Mouse (Mus musculus) heart, postnatal 0 days (tissue): ENCODE data around the gene Ptafr. TPM values are rescaled to one million over a fixed set of nuclear protein-coding genes. Genes with fewer than 3 reads are reported as not detected.
A peak's percentile ranks its signal among the peaks of the same experiment; 100 is the strongest.

ENCODE experiments used
- ATAC-seq: fragments of 200-750 bp; cut with Nextera tagmentation; 2 replicates; pipeline ENCODE4 v1.8.0; 2017; ENCODE audit warnings: low read depth, moderate number of reproducible peaks, moderate library complexity; ENCODE audit not compliant: insufficient read depth
- DNase-seq: peaks from one replicate; pipeline ENCODE4 v3.0.0-alpha.2; 2016; ENCODE audit warnings: low spot score
- H3K27ac ChIP-seq: fragments of 300-500 bp; sonication (generic); 2 replicates; pipeline ENCODE4 v1.5.1; 2014; ENCODE audit warnings: low read depth, mild to moderate bottlenecking
- H3K27me3 ChIP-seq: fragments of 300-500 bp; sonication (generic); 2 replicates; pipeline ENCODE4 v1.6.1; 2014; ENCODE audit warnings: low read length, mixed read lengths; ENCODE audit not compliant: control insufficient read depth, insufficient read depth
- H3K36me3 ChIP-seq: fragments of 300-500 bp; sonication (generic); replicated peaks from 2 replicates; pipeline ENCODE4 v1.6.1; 2014; ENCODE audit warnings: low read length, mixed read lengths; ENCODE audit not compliant: control insufficient read depth, insufficient read depth
- H3K4me1 ChIP-seq: fragments of 300-500 bp; sonication (generic); 2 replicates; pipeline ENCODE4 v1.6.1; 2014; ENCODE audit warnings: antibody characterized with exemption; ENCODE audit not compliant: control insufficient read depth, insufficient read depth
- H3K4me2 ChIP-seq: fragments of 300-500 bp; sonication (generic); 2 replicates; pipeline ENCODE4 v1.6.1; 2014; ENCODE audit warnings: low read depth, mild to moderate bottlenecking, low read length, moderate library complexity
- H3K4me3 ChIP-seq: fragments of 300-500 bp; sonication (generic); 2 replicates; pipeline ENCODE4 v1.5.1; 2014; ENCODE audit warnings: low read depth, low read length
- H3K9ac ChIP-seq: fragments of 300-500 bp; sonication (generic); replicated peaks from 2 replicates; pipeline ENCODE4 v1.6.1; 2014; ENCODE audit warnings: low read depth, low read length, mixed read lengths
- H3K9me3 ChIP-seq: fragments of 300-500 bp; sonication (generic); replicated peaks from 2 replicates; pipeline ENCODE4 v1.6.1; 2016; ENCODE audit warnings: low read length; ENCODE audit not compliant: control insufficient read depth
- CTCF ChIP-seq: IDR thresholded peaks from 2 replicates; pipeline ENCODE4 v1.5.1; 2016; ENCODE audit warnings: antibody characterized with exemption, control low read depth, low read depth
- EP300 ChIP-seq: IDR thresholded peaks from 2 replicates; pipeline ENCODE4 v1.6.1; 2016; ENCODE audit warnings: antibody characterized with exemption, low read depth
- WGBS: fragments of 180-500 bp; shearing (Covaris S2); extraction: QIAGEN DNeasy Blood & Tissue Kit; methylation state at CpG from one replicate; pipeline ENCODE4 v1.1.7; 2014; 5-methylcytosine and 5-hydroxymethylcytosine counted together
- polyA plus RNA-seq: library from polyadenylated mRNA; unstranded; fragments of >200 nt; fragmentation: Nextera tagmentation; extraction: Ambion mirVana; gene quantifications from 2 replicates; pipeline ENCODE4 v1.2.1, GENCODE M21; 2015
- total RNA-seq: library from RNA; depleted of rRNA; stranded (reverse); fragments of >200 nt; gene quantifications from 2 replicates; pipeline ENCODE4 v1.2.3, GENCODE M21; 2014; ENCODE audit warnings: low replicate concordance; rRNA removed

The Ptafr gene
- total and polyA plus RNA-seq, 2 experiments from 2014 or later: 0.08 to 0.61 TPM

GRCm38 (mm10) chr4:132618850-132619375 lies 55.0 kb downstream of the Ptafr start:
- no peak for DNase-seq

GRCm38 (mm10) chr4:132620134-132620533 lies 56.3 kb downstream of the Ptafr start:
- H3K9me3 ChIP-seq: 0 out of 2 replicates have a peak, but pooled peaks cover 5% of the 10 kb centered on the region
- no peak overlapping the region for H3K4me3 ChIP-seq
- no peaks in the 10 kb centered on the region for H3K4me1 ChIP-seq
- ATAC-seq (no peak), DNase-seq (no peak)
- TF ChIP-seq EP300: no peak
- no peaks in the 10 kb centered on the region for H3K36me3 ChIP-seq
- H3K27ac ChIP-seq: no peak overlapping the region
- H3K27me3 ChIP-seq: no peaks in the 10 kb centered on the region
- no peak overlapping the region for H3K9ac ChIP-seq
- 85% methylated on average over 4 of the region's 4 CpGs for WGBS
- no peak overlapping the region for H3K4me2 ChIP-seq

More at GRCm38 (mm10) chr4:132618850-132619375, 55.0 kb downstream of the Ptafr start:
- no peaks in the 10 kb centered on the region for H3K4me1 ChIP-seq
- H3K27me3 ChIP-seq: no peaks in the 10 kb centered on the region
- H3K4me3 ChIP-seq: no peak overlapping the region
- H3K27ac ChIP-seq: peak overlapping the region; percentile 52; the same call in 1 of the 2 replicates
- H3K36me3 ChIP-seq: no peaks in the 10 kb centered on the region
- 63% methylated on average over 10 of the region's 10 CpGs for WGBS
- no peak overlapping the region for H3K4me2 ChIP-seq
- ATAC-seq: peak; percentile 47
- no peak for TF ChIP-seq CTCF
- no peak for TF ChIP-seq EP300
- H3K9me3 ChIP-seq: 0 out of 2 replicates have a peak, but pooled peaks cover 7% of the 10 kb centered on the region
- no peak overlapping the region for H3K9ac ChIP-seq

GRCm38 (mm10) chr4:132621287-132622068 lies 57.6 kb downstream of the Ptafr start:
- H3K9ac ChIP-seq: no peak overlapping the region
- H3K27me3 ChIP-seq: no peaks in the 10 kb centered on the region
- DNase-seq: no peak
- no peak for TF ChIP-seq CTCF
- TF ChIP-seq EP300: no peak
- H3K27ac ChIP-seq: no peak overlapping the region
- H3K4me2 ChIP-seq: no peak overlapping the region
- H3K9me3 ChIP-seq: no peaks in the 10 kb centered on the region
- no peak overlapping the region for H3K4me3 ChIP-seq
- H3K36me3 ChIP-seq: no peaks in the 10 kb centered on the region
- 71% methylated on average over 7 of the region's 7 CpGs for WGBS
- no peaks in the 10 kb centered on the region for H3K4me1 ChIP-seq
- ATAC-seq: no peak

GRCm38 (mm10) chr4:132624034-132624657 lies 60.3 kb downstream of the Ptafr start:
- H3K4me2 ChIP-seq: no peak overlapping the region
- no peaks in the 10 kb centered on the region for H3K36me3 ChIP-seq
- 74% methylated on average over 5 of the region's 5 CpGs for WGBS
- no peak overlapping the region for H3K4me3 ChIP-seq
- TF ChIP-seq EP300 (no peak), CTCF (no peak)
- H3K9ac ChIP-seq: no peak overlapping the region
- H3K9me3 ChIP-seq: no peaks in the 10 kb centered on the region
- no peak overlapping the region for H3K27ac ChIP-seq
- H3K4me1 ChIP-seq: no peaks in the 10 kb centered on the region
- no peak for DNase-seq
- no peaks in the 10 kb centered on the region for H3K27me3 ChIP-seq
- ATAC-seq: no peak

- ATAC-seq: no peak
- no peaks in the 10 kb centered on the region for H3K36me3 ChIP-seq
- no peak overlapping the region for H3K27ac ChIP-seq
- H3K4me3 ChIP-seq: no peak overlapping the region
- H3K4me2 ChIP-seq: no peak overlapping the region
- H3K9ac ChIP-seq: no peak overlapping the region
- H3K4me1 ChIP-seq: no peaks in the 10 kb centered on the region
- peak; percentile 38 for DNase-seq
- H3K27me3 ChIP-seq: no peaks in the 10 kb centered on the region
- 19% methylated on average over 2 of the region's 2 CpGs for WGBS
- TF ChIP-seq EP300 (no peak), CTCF (peak; percentile 45)
- no peaks in the 10 kb centered on the region for H3K9me3 ChIP-seq
Observed at GRCm38 (mm10) chr4:132628830-132629229, 65.0 kb downstream of the Ptafr start.

Other genes starting within 250 kb of the Ptafr start
- gene Trnau1ap, start 234.5 kb upstream of the Ptafr start, total RNA-seq: 51.3 and 69.0 TPM in 2 replicates
- 63.2 and 65.1 TPM in 2 replicates for gene Trnau1ap, start 234.5 kb upstream of the Ptafr start, polyA plus RNA-seq
- gene Rcc1, start 210.5 kb upstream of the Ptafr start, total RNA-seq: 20.6 and 20.8 TPM in 2 replicates
- gene Rcc1, start 210.5 kb upstream of the Ptafr start, polyA plus RNA-seq: 17.1 and 18.6 TPM in 2 replicates
- 4.4 and 9.5 TPM in 2 replicates for gene Phactr4, start 141.6 kb upstream of the Ptafr start, total RNA-seq
- 9.3 and 10.0 TPM in 2 replicates for gene Phactr4, start 141.6 kb upstream of the Ptafr start, polyA plus RNA-seq
- gene Med18, start 100.1 kb upstream of the Ptafr start, total RNA-seq: 6.6 TPM in 2 replicates
- gene Med18, start 100.1 kb upstream of the Ptafr start, polyA plus RNA-seq: 10.2 TPM in 2 replicates
- gene Sesn2, start 53.6 kb upstream of the Ptafr start, total RNA-seq: 6.2 and 8.9 TPM in 2 replicates
- gene Sesn2, start 53.6 kb upstream of the Ptafr start, polyA plus RNA-seq: 5.0 and 5.2 TPM in 2 replicates
- gene Atpif1, start 30.4 kb upstream of the Ptafr start, total RNA-seq: 340 and 524 TPM in 2 replicates
- gene Atpif1, start 30.4 kb upstream of the Ptafr start, polyA plus RNA-seq: 2,178 and 2,289 TPM in 2 replicates
- gene Dnajc8, start 28.5 kb upstream of the Ptafr start, total RNA-seq: 64.0 and 104 TPM in 2 replicates
- 94.1 and 96.2 TPM in 2 replicates for gene Dnajc8, start 28.5 kb upstream of the Ptafr start, polyA plus RNA-seq
- gene Eya3, start 74.9 kb downstream of the Ptafr start, total RNA-seq: 22.7 and 54.6 TPM in 2 replicates
- gene Eya3, start 74.9 kb downstream of the Ptafr start, polyA plus RNA-seq: 14.0 and 14.5 TPM in 2 replicates
- gene Xkr8, start 168.5 kb downstream of the Ptafr start, total RNA-seq: 0.53 and 0.54 TPM in 2 replicates
- 2.1 and 3.0 TPM in 2 replicates for gene Xkr8, start 168.5 kb downstream of the Ptafr start, polyA plus RNA-seq
- 0.11 and 2.6 TPM in 2 replicates for gene Smpdl3b, start 193.2 kb downstream of the Ptafr start, total RNA-seq
- 1.7 TPM in 2 replicates for gene Smpdl3b, start 193.2 kb downstream of the Ptafr start, polyA plus RNA-seq
- gene Rpa2, start 204.3 kb downstream of the Ptafr start, total RNA-seq: 26.1 and 56.1 TPM in 2 replicates
- gene Rpa2, start 204.3 kb downstream of the Ptafr start, polyA plus RNA-seq: 32.0 and 35.0 TPM in 2 replicates
- 0.73 and 1.2 TPM in 2 replicates for gene Themis2, start 232.3 kb downstream of the Ptafr start, total RNA-seq
- 0.78 and 1.1 TPM in 2 replicates for gene Themis2, start 232.3 kb downstream of the Ptafr start, polyA plus RNA-seq